Mouse (Mus musculus) ES-E14 (cell line): ENCODE results near the gene Kmt2b.

Experiments used
- CHD2 ChIP-seq: IDR thresholded peaks from 2 replicates; pipeline ENCODE4 v1.6.1; 2014; ENCODE audit warnings: mild to moderate bottlenecking, low read depth, low read length, inconsistent platforms
- MAFK ChIP-seq: IDR thresholded peaks from 2 replicates; pipeline ENCODE4 v1.6.1; 2014; ENCODE audit warnings: mild to moderate bottlenecking, low read depth, low read length, inconsistent platforms; ENCODE audit not compliant: insufficient read depth
- ZC3H11A ChIP-seq: IDR thresholded peaks from 2 replicates; pipeline ENCODE4 v1.6.1; 2012; ENCODE audit warnings: low read depth, mild to moderate bottlenecking, inconsistent platforms, low read length, borderline replicate concordance
- ZNF384 ChIP-seq: IDR thresholded peaks from 2 replicates; pipeline ENCODE4 v1.6.1; 2012; ENCODE audit warnings: low read depth, low read length, inconsistent platforms

- TF ChIP-seq MAFK (no peak), ZC3H11A (no peak), ZNF384 (no peak), CHD2 (no peak)
Observed at GRCm38 (mm10) chr7:30634621-30635020, 46.1 kb upstream of the Kmt2b start.
